Mouse (Mus musculus) lung, postnatal 0 days (tissue): ENCODE results near the gene Gpr83. TPM values are rescaled to one million over a fixed set of nuclear protein-coding genes. Genes with fewer than 3 reads are reported as not detected.

Experiments used
- ATAC-seq: fragments of 200-750 bp; cut with Nextera tagmentation; 2 replicates; pipeline ENCODE4 v1.8.0; 2017; ENCODE audit warnings: moderate library complexity
- DNase-seq: peaks from one replicate; pipeline ENCODE4 v3.0.0-alpha.2; 2016; ENCODE audit warnings: low spot score
- H3K27ac ChIP-seq: fragments of 300-500 bp; sonication (generic); 2 replicates; pipeline ENCODE4 v1.5.1; 2014; ENCODE audit warnings: antibody characterized with exemption, mild to moderate bottlenecking, low read length, mixed read lengths
- H3K27me3 ChIP-seq: fragments of 300-500 bp; sonication (generic); replicated peaks from 2 replicates; pipeline ENCODE4 v1.6.1; 2014; ENCODE audit warnings: low read length, mixed read lengths; ENCODE audit not compliant: insufficient read depth
- H3K36me3 ChIP-seq: fragments of 300-500 bp; sonication (generic); 2 replicates; pipeline ENCODE4 v1.6.1; 2014; ENCODE audit warnings: low read length, mixed read lengths; ENCODE audit not compliant: insufficient read depth
- H3K4me1 ChIP-seq: fragments of 300-500 bp; sonication (generic); 2 replicates; pipeline ENCODE4 v1.6.1; 2014; ENCODE audit warnings: antibody characterized with exemption, low read depth, low read length, mixed read lengths; ENCODE audit not compliant: insufficient read depth
- H3K4me2 ChIP-seq: fragments of 300-500 bp; sonication (generic); replicated peaks from 2 replicates; pipeline ENCODE4 v1.6.1; 2014; ENCODE audit warnings: low read depth, mild to moderate bottlenecking, low read length, moderate library complexity, mixed read lengths
- H3K4me3 ChIP-seq: fragments of 300-500 bp; sonication (generic); 2 replicates; pipeline ENCODE4 v1.5.1; 2014; ENCODE audit warnings: low read depth, low read length
- H3K9ac ChIP-seq: fragments of 300-500 bp; sonication (generic); replicated peaks from 2 replicates; pipeline ENCODE4 v1.6.1; 2014; ENCODE audit warnings: low read depth, mild to moderate bottlenecking
- H3K9me3 ChIP-seq: fragments of 300-500 bp; sonication (generic); 2 replicates; pipeline ENCODE4 v1.6.1; 2016; ENCODE audit warnings: low read length, mixed read lengths
- CTCF ChIP-seq: IDR thresholded peaks from 2 replicates; pipeline ENCODE4 v1.5.1; 2016; ENCODE audit warnings: antibody characterized with exemption, mild to moderate bottlenecking
- EP300 ChIP-seq: IDR thresholded peaks from 2 replicates; pipeline ENCODE4 v1.6.1; 2016; ENCODE audit warnings: antibody characterized with exemption, mild to moderate bottlenecking, control low read depth
- WGBS: fragments of 180-500 bp; shearing (Covaris S2); extraction: QIAGEN DNeasy Blood & Tissue Kit; methylation state at CpG from one replicate; pipeline ENCODE4 v1.1.7; 2014; 5-methylcytosine and 5-hydroxymethylcytosine counted together
- polyA plus RNA-seq: library from polyadenylated mRNA; unstranded; fragments of >200 nt; fragmentation: Nextera tagmentation; extraction: Ambion mirVana; gene quantifications from 2 replicates; pipeline ENCODE4 v1.2.1, GENCODE M21; 2015

Gene Gpr83
- polyA plus RNA-seq, 1 experiment from 2014 or later, result 0.05 TPM

DNA sequence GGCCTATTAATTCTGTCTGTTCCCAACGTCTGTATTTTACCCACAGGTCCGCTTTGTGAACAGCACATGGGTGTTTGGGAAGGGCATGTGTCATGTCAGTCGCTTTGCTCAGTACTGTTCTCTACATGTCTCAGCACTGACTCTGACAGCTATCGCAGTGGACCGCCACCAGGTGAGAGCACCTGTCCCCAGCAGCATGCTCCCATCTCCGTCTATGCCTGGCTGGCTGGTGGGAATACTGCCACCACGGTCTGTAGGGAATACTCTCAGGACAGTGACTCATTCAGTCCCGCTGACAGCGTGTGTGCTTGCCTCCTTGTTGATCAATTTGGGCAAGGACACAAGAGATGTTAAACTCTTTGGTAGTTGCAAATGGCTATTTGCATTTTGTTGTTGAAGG is 4.7 kb downstream of the Gpr83 start:
- no peak for ATAC-seq
- Histone ChIP-seq H3K27me3 (peaks cover 18% of the 10 kb centered on the region), H3K9ac (no peak overlapping the region), H3K4me3 (no peak overlapping the region), H3K4me2 (no peak overlapping the region), H3K4me1 (no peaks in the 10 kb centered on the region; the same call in 1 of the 2 replicates), H3K9me3 (no peaks in the 10 kb centered on the region), H3K36me3 (no peaks in the 10 kb centered on the region), H3K27ac (no peak overlapping the region)
- TF ChIP-seq CTCF, result no peak
- TF ChIP-seq EP300, result no peak
- WGBS, result 76% methylated on average over 9 of the region's 9 CpGs
- no peak for DNase-seq

DNA sequence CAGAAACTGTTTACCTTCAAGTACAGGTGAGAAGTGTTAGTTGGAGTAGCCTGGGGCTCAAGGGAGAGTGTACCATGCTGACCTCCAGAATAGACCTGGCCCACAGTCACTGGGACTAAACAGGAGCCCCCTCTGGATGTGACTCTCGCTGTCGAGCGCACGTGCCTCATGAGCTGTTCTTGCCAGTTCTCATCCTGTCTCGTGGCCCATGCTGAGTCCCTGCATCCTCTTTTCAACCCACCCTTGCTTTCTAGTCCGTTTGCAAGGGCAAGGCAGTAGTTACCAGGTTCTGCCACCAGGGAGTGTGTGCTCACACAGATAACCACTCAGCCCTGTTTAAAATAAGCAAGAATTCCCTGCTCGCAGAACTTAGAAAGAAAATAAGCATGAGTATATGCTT is 6.9 kb downstream of the Gpr83 start:
- H3K4me3 ChIP-seq, result no peak overlapping the region
- H3K9ac ChIP-seq, result no peak overlapping the region
- no peak overlapping the region for H3K27ac ChIP-seq
- H3K4me1 ChIP-seq, result no peaks in the 10 kb centered on the region
- 27% methylated on average over 7 of the region's 7 CpGs for WGBS
- H3K9me3 ChIP-seq, result no peaks in the 10 kb centered on the region
- peak; percentile 62 for ATAC-seq
- TF ChIP-seq CTCF (peak; percentile 87), EP300 (no peak)
- H3K4me2 ChIP-seq, result no peak overlapping the region
- H3K27me3 ChIP-seq, result no peaks in the 10 kb centered on the region
- DNase-seq, result peak; percentile 68
- no peaks in the 10 kb centered on the region for H3K36me3 ChIP-seq

GRCm38 (mm10) chr9:14868326-14868725 is 8.3 kb downstream of the Gpr83 start:
- H3K9me3 ChIP-seq, result no peaks in the 10 kb centered on the region
- 91% methylated on average over 8 of the region's 8 CpGs for WGBS

DNA sequence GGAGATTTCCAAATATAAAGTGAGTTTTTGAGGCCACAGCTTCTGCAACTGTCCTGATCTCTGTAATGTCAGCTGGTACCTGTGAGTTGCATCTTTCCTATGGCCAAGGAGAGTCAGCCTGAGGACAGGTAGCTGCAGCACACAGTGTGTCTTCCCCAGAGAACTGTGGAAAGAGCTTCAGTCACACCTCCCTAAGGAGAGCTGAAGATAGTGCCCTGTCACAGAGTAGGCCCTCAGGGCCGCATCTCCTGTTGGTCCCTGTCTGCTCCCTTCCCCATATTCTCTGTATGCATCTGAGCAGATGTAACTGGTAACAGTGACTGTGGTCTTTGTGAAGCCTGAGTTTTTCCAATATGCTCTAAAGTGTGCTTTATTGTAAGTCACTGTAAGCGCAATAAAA is 10.4 kb downstream of the Gpr83 start:
- Histone ChIP-seq H3K27me3 (no peaks in the 10 kb centered on the region), H3K4me3 (no peak overlapping the region), H3K9ac (no peak overlapping the region), H3K4me1 (no peaks in the 10 kb centered on the region), H3K9me3 (no peaks in the 10 kb centered on the region), H3K36me3 (no peaks in the 10 kb centered on the region), H3K4me2 (no peak overlapping the region), H3K27ac (no peak overlapping the region)
- 88% methylated on average over 2 of the region's 2 CpGs for WGBS
- TF ChIP-seq EP300, result no peak
- TF ChIP-seq CTCF, result no peak
- ATAC-seq (no peak), DNase-seq (no peak)

More at GRCm38 (mm10) chr9:14868326-14868725, 8.3 kb downstream of the Gpr83 start:
- TF ChIP-seq EP300 (no peak), CTCF (no peak)
- no peak for ATAC-seq
- Histone ChIP-seq H3K9ac (no peak overlapping the region), H3K4me2 (no peak overlapping the region), H3K4me3 (no peak overlapping the region), H3K27me3 (no peaks in the 10 kb centered on the region), H3K4me1 (no peaks in the 10 kb centered on the region), H3K27ac (no peak overlapping the region), H3K36me3 (no peaks in the 10 kb centered on the region)
- no peak for DNase-seq

- H3K9me3 ChIP-seq, result no peaks in the 10 kb centered on the region
- no peaks in the 10 kb centered on the region for H3K36me3 ChIP-seq
- no peak overlapping the region for H3K27ac ChIP-seq
- ATAC-seq (no peak), DNase-seq (no peak)
- H3K27me3 ChIP-seq, result no peaks in the 10 kb centered on the region
- H3K4me1 ChIP-seq, result no peaks in the 10 kb centered on the region
- no peak for TF ChIP-seq EP300
- no peak for TF ChIP-seq CTCF
- 91% methylated on average over 10 of the region's 10 CpGs for WGBS
- H3K9ac ChIP-seq, result no peak overlapping the region
- no peak overlapping the region for H3K4me2 ChIP-seq
- H3K4me3 ChIP-seq, result no peak overlapping the region
These were observed 10.8 kb downstream of the Gpr83 start for GRCm38 (mm10) chr9:14870802-14871201.

GRCm38 (mm10) chr9:14871536-14871935 is 11.5 kb downstream of the Gpr83 start:
- Histone ChIP-seq H3K36me3 (no peaks in the 10 kb centered on the region), H3K4me1 (no peaks in the 10 kb centered on the region), H3K9ac (no peak overlapping the region), H3K4me3 (no peak overlapping the region), H3K9me3 (no peaks in the 10 kb centered on the region), H3K27me3 (no peaks in the 10 kb centered on the region), H3K4me2 (no peak overlapping the region), H3K27ac (no peak overlapping the region)
- DNase-seq (no peak), ATAC-seq (no peak)
- 58% methylated on average over 3 of the region's 3 CpGs for WGBS
- TF ChIP-seq CTCF, result no peak
- TF ChIP-seq EP300, result no peak
